Mouse (Mus musculus): Measurements from ENCODE around the gene Cfap57. TPM values are rescaled to one million over a fixed set of nuclear protein-coding genes. Genes with fewer than 3 reads are reported as not detected.

The Cfap57 gene
- polyA plus RNA-seq, 1 experiment from 2014 or later = 1.5 TPM

DNA sequence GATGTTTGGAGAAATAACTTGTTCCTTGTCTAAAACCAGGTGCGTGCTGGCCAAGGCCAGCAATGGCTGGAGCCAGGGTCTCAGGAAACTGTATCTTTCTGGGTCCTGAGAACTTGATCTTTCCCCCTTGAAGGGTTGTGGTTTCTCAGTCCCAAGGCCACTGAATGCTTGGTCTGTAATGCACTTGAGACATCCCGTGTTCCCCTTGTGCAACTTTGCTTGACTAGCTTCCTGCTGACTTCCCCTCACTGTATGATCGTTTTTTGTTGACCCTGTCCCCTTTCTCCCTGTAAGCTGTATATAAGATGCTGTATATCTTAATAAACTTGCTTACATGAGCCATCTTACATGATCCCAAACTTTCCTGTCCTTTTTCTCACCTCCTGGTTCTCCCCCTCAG, 10.7 kb downstream of the Cfap57 start:
- no peak for ATAC-seq (ENCODE audit: low read depth)
- no peak overlapping the region for H3K9ac ChIP-seq (replicated peaks; ENCODE audit: low read depth, low read length)
- no peak overlapping the region for H3K4me3 ChIP-seq (ENCODE audit: low read depth, low read length)
- H3K4me2 ChIP-seq (ENCODE audit: low read depth, low read length) = no peak overlapping the region
- H3K36me3 ChIP-seq (ENCODE audit: control insufficient read depth, insufficient read depth, low read length) = no peaks in the 10 kb centered on the region
- H3K4me1 ChIP-seq (ENCODE audit: control insufficient read depth, insufficient read depth, low read length) = no peaks in the 10 kb centered on the region
- no peaks in the 10 kb centered on the region for H3K9me3 ChIP-seq (ENCODE audit: control insufficient read depth, low read length)
- 79% methylated on average over 3 of the region's 3 CpGs for WGBS
- H3K27ac ChIP-seq (ENCODE audit: low read depth, low read length) = no peak overlapping the region
- no peaks in the 10 kb centered on the region for H3K27me3 ChIP-seq (ENCODE audit: control insufficient read depth, insufficient read depth, low read length)

DNA sequence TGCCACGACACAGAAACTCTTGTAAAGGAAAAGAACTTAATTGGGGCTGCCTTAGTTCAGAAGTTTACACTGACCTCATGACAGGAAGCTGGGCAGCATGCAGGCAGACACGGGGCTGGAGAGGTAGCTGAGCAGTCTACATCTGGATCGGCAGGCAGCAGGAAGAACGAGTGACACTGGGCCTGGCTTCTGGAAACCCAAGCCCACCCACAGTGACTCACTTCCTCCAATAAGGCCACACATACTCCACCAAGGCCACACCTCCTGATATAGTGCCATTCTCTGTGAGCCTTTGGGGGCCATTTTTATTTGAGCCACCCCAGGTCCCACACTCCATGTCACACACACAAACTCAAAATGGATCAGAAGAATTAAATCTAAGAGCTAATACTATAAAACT, 16.5 kb downstream of the Cfap57 start:
- no peaks in the 10 kb centered on the region for H3K36me3 ChIP-seq (ENCODE audit: control insufficient read depth, insufficient read depth, low read length)
- no peak overlapping the region for H3K9ac ChIP-seq (replicated peaks; ENCODE audit: low read depth, low read length)
- H3K4me1 ChIP-seq (ENCODE audit: control insufficient read depth, insufficient read depth, low read length) = no peaks in the 10 kb centered on the region
- 71% methylated on average over 4 of the region's 4 CpGs for WGBS
- H3K27me3 ChIP-seq (ENCODE audit: control insufficient read depth, insufficient read depth, low read length) = no peaks in the 10 kb centered on the region
- no peaks in the 10 kb centered on the region for H3K9me3 ChIP-seq (ENCODE audit: control insufficient read depth, low read length)
- no peak overlapping the region for H3K4me3 ChIP-seq (ENCODE audit: low read depth, low read length)
- no peak overlapping the region for H3K27ac ChIP-seq (ENCODE audit: low read depth, low read length)
- no peak overlapping the region for H3K4me2 ChIP-seq (ENCODE audit: low read depth, low read length)
- ATAC-seq (ENCODE audit: low read depth) = no peak

DNA sequence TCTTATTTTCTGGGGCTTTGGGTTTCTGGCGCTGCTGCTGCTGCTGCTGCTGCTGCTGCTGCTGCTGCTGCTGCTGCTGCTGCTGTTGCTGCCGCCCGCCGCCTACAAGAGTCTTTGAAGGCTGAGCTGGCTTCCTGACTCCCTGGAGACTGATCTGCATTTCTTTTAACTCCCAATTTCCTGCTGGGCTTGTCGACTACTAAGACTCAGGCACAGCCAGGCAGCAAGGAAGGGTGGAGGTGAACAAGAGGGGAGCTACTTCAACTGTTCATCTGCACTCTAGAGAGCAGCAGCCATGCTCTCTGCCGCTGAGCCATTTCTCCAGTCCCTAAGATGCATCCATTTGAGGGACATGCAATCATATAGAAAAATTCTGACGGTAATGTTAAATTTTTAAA, 30.8 kb downstream of the Cfap57 start:
- no peak overlapping the region for H3K9ac ChIP-seq (replicated peaks; ENCODE audit: low read depth, low read length)
- no peaks in the 10 kb centered on the region for H3K27me3 ChIP-seq (ENCODE audit: control insufficient read depth, insufficient read depth, low read length)
- ATAC-seq (ENCODE audit: low read depth) = no peak
- no peaks in the 10 kb centered on the region for H3K36me3 ChIP-seq (ENCODE audit: control insufficient read depth, insufficient read depth, low read length)
- no peak overlapping the region for H3K4me3 ChIP-seq (ENCODE audit: low read depth, low read length)
- H3K9me3 ChIP-seq (ENCODE audit: control insufficient read depth, low read length) = no peaks in the 10 kb centered on the region
- H3K27ac ChIP-seq (ENCODE audit: low read depth, low read length) = peak overlapping the region; percentile 13; the same call in 1 of the 2 replicates
- H3K4me1 ChIP-seq (ENCODE audit: control insufficient read depth, insufficient read depth, low read length) = no peaks in the 10 kb centered on the region
- 9% methylated on average over 7 of the region's 7 CpGs for WGBS
- peak overlapping the region; percentile 7; the same call in 1 of the 2 replicates for H3K4me2 ChIP-seq (ENCODE audit: low read depth, low read length)

DNA sequence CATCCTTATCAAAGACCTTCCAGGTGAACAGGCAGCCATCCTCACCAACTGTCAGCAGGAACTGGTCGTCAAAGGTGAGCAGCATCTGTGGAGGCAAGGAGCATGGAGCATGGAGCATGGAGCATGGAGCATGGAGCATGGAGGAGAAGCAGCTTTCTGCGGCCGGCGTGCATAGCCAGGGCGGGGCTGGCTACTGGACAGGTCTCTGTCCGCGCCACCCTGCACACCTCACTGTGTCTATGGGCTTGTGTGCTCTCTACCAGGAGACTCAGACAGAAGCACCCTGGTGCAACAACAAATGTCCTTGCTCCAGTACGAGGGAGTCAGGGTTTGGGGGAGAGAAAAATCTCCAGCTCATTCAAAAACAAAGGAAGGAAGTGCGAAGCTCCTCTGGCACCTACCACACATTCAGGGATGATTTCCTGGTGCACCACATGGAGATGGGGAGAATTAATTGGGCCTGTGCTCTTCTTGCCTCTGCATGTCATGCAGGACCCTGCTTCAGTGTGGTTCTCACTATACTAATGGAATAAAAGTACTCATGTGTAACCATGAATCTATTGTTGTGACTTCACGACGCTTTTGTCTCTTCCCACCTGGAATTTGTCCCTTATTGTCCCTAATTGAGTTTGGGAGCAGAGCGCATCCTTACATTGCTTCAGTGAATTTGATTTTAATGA, 31.4 kb downstream of the Cfap57 start:
- Histone ChIP-seq H3K4me1 (ENCODE audit: control insufficient read depth, insufficient read depth, low read length) (no peaks in the 10 kb centered on the region), H3K36me3 (ENCODE audit: control insufficient read depth, insufficient read depth, low read length) (no peaks in the 10 kb centered on the region), H3K9me3 (ENCODE audit: control insufficient read depth, low read length) (no peaks in the 10 kb centered on the region), H3K27ac (ENCODE audit: low read depth, low read length) (peak overlapping the region; percentile 13; the same call in 1 of the 2 replicates), H3K9ac (replicated peaks; ENCODE audit: low read depth, low read length) (no peak overlapping the region), H3K27me3 (ENCODE audit: control insufficient read depth, insufficient read depth, low read length) (no peaks in the 10 kb centered on the region), H3K4me3 (ENCODE audit: low read depth, low read length) (no peak overlapping the region), H3K4me2 (ENCODE audit: low read depth, low read length) (peak overlapping the region; percentile 7; the same call in 1 of the 2 replicates)
- 71% methylated on average over 12 of the region's 12 CpGs for WGBS
- ATAC-seq (ENCODE audit: low read depth) = peak; percentile 46; the same call in 1 of the 2 replicates

DNA sequence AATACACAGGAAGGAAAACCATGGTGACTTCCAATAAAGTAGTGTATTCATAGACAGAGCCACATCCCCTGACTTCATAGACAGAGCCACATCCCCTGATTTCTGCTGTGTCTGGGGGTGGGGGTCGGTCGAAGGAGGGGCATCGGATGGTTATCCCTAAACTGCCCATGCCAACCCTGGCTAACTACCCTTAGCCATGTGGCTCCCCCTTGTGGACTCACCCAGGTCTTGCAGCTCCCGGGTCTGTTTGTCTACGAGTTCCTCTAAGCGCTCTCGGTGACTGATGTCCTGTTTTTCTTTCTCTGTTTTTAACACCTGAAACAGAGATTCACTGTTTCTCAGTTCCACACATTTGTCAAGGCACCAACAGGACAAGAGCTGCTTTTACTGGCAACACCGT, 37.9 kb downstream of the Cfap57 start:
- no peaks in the 10 kb centered on the region for H3K4me1 ChIP-seq (ENCODE audit: control insufficient read depth, insufficient read depth, low read length)
- no peak overlapping the region for H3K9ac ChIP-seq (replicated peaks; ENCODE audit: low read depth, low read length)
- no peak overlapping the region for H3K4me3 ChIP-seq (ENCODE audit: low read depth, low read length)
- no peak for ATAC-seq (ENCODE audit: low read depth)
- no peak overlapping the region for H3K4me2 ChIP-seq (ENCODE audit: low read depth, low read length)
- no peaks in the 10 kb centered on the region for H3K36me3 ChIP-seq (ENCODE audit: control insufficient read depth, insufficient read depth, low read length)
- WGBS = 91% methylated on average over 8 of the region's 8 CpGs
- H3K27me3 ChIP-seq (ENCODE audit: control insufficient read depth, insufficient read depth, low read length) = no peaks in the 10 kb centered on the region
- H3K27ac ChIP-seq (ENCODE audit: low read depth, low read length) = no peak overlapping the region
- no peaks in the 10 kb centered on the region for H3K9me3 ChIP-seq (ENCODE audit: control insufficient read depth, low read length)

DNA sequence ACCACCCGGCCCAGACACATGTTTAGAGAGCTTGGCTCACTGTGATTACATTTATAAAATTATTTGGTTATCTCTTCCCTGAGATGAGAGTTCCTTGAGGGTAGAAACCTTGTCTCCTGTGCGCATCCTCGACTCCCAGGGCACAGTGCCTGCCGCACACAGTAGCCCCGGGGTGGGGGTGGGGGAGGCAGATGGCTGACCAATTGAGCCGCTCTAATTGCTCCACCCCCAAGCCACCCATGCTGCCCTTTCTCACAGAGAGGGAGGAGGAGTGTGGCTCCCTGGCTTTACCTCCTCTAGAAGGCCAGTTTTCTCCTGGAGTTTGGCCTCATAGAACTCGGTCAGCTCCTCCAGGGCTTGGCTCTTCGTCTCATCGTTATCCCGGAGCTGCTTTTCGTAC, 39.1 kb downstream of the Cfap57 start:
- WGBS = 35% methylated on average over 11 of the region's 11 CpGs
- Histone ChIP-seq H3K9ac (replicated peaks; ENCODE audit: low read depth, low read length) (no peak overlapping the region), H3K9me3 (ENCODE audit: control insufficient read depth, low read length) (no peaks in the 10 kb centered on the region), H3K4me3 (ENCODE audit: low read depth, low read length) (no peak overlapping the region), H3K4me2 (ENCODE audit: low read depth, low read length) (no peak overlapping the region), H3K27ac (ENCODE audit: low read depth, low read length) (no peak overlapping the region), H3K27me3 (ENCODE audit: control insufficient read depth, insufficient read depth, low read length) (no peaks in the 10 kb centered on the region), H3K4me1 (ENCODE audit: control insufficient read depth, insufficient read depth, low read length) (no peaks in the 10 kb centered on the region), H3K36me3 (ENCODE audit: control insufficient read depth, insufficient read depth, low read length) (no peaks in the 10 kb centered on the region)
- no peak for ATAC-seq (ENCODE audit: low read depth)

DNA sequence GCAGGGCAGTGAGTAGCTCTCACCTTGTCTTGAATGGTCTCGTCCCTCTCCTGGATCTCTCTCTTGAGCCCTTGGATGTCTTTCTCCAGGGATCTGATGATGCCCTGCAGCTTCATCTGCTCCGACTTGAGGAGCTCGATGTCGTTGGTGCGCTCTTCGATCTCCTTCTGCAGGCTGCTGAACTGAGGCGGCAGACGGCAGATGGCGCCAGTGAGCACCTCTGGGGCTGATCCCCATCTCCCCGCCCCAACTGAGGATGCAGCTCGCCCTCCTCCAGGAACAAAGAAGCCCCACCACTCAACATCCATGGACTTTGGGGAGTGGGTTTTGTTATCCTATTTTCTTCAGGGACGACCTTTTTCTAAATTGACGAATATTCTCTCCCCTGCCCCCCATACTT, 41.3 kb downstream of the Cfap57 start:
- no peaks in the 10 kb centered on the region for H3K4me1 ChIP-seq (ENCODE audit: control insufficient read depth, insufficient read depth, low read length)
- no peak overlapping the region for H3K9ac ChIP-seq (replicated peaks; ENCODE audit: low read depth, low read length)
- no peak overlapping the region for H3K27ac ChIP-seq (ENCODE audit: low read depth, low read length)
- no peak for ATAC-seq (ENCODE audit: low read depth)
- H3K9me3 ChIP-seq (ENCODE audit: control insufficient read depth, low read length) = no peaks in the 10 kb centered on the region
- 57% methylated on average over 13 of the region's 13 CpGs for WGBS
- H3K4me3 ChIP-seq (ENCODE audit: low read depth, low read length) = no peak overlapping the region
- no peaks in the 10 kb centered on the region for H3K36me3 ChIP-seq (ENCODE audit: control insufficient read depth, insufficient read depth, low read length)
- H3K4me2 ChIP-seq (ENCODE audit: low read depth, low read length) = no peak overlapping the region
- no peaks in the 10 kb centered on the region for H3K27me3 ChIP-seq (ENCODE audit: control insufficient read depth, insufficient read depth, low read length)

DNA sequence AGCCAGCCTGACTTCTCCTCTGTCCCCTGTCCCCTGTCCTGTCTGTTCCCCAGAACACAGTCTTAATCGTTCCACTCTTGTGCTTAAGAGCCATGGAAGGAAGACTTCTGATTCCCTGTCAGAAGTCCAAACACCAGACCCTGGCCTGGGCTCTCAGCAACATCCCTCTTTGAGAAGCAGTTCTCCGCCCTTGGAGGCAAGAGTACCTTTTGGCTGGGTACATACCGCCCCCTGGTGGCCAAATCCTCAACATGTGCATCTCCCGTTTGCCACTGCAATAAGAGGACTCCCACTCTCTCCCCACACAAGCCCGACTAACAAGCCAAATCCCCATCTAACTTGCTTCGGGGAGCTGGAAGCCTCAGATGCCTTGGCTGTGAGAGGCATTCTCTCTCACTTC, 44.5 kb downstream of the Cfap57 start:
- WGBS = 9% methylated on average over 6 of the region's 6 CpGs
- no peak overlapping the region for H3K4me2 ChIP-seq (ENCODE audit: low read depth, low read length)
- no peaks in the 10 kb centered on the region for H3K4me1 ChIP-seq (ENCODE audit: control insufficient read depth, insufficient read depth, low read length)
- H3K9me3 ChIP-seq (ENCODE audit: control insufficient read depth, low read length) = no peaks in the 10 kb centered on the region
- ATAC-seq (ENCODE audit: low read depth) = peak; percentile 81; the same call in 1 of the 2 replicates
- no peaks in the 10 kb centered on the region for H3K27me3 ChIP-seq (ENCODE audit: control insufficient read depth, insufficient read depth, low read length)
- H3K36me3 ChIP-seq (ENCODE audit: control insufficient read depth, insufficient read depth, low read length) = no peaks in the 10 kb centered on the region
- H3K4me3 ChIP-seq (ENCODE audit: low read depth, low read length) = no peak overlapping the region
- H3K27ac ChIP-seq (ENCODE audit: low read depth, low read length) = no peak overlapping the region
- H3K9ac ChIP-seq (replicated peaks; ENCODE audit: low read depth, low read length) = no peak overlapping the region

DNA sequence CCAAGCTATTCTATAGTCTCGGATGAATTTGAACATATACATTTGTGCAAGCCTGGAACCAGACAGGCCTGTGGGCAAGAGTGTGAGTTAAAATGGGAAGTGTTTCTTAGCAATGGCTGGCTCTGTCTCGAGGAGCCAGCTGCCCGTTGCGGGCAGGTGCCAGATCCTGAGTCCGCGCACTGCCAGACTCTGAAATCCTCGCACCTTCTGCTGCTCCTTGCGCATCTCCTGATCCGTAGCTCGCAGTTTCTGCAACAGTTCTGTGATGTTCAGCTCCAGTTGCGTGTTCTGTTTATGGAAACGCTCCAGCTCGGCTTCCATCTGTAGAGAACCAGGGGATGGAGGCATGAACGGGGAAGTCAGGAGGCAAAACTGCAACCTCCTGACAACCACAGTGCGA, 49.1 kb downstream of the Cfap57 start:
- H3K4me1 ChIP-seq (ENCODE audit: control insufficient read depth, insufficient read depth, low read length) = no peaks in the 10 kb centered on the region
- no peak overlapping the region for H3K9ac ChIP-seq (replicated peaks; ENCODE audit: low read depth, low read length)
- H3K4me3 ChIP-seq (ENCODE audit: low read depth, low read length) = no peak overlapping the region
- H3K4me2 ChIP-seq (ENCODE audit: low read depth, low read length) = no peak overlapping the region
- no peak for ATAC-seq (ENCODE audit: low read depth)
- no peaks in the 10 kb centered on the region for H3K27me3 ChIP-seq (ENCODE audit: control insufficient read depth, insufficient read depth, low read length)
- H3K9me3 ChIP-seq (ENCODE audit: control insufficient read depth, low read length) = no peaks in the 10 kb centered on the region
- 88% methylated on average over 15 of the region's 15 CpGs for WGBS
- no peaks in the 10 kb centered on the region for H3K36me3 ChIP-seq (ENCODE audit: control insufficient read depth, insufficient read depth, low read length)
- H3K27ac ChIP-seq (ENCODE audit: low read depth, low read length) = no peak overlapping the region
